Mouse (Mus musculus): ENCODE results near the gene Fgfr2. TPM values are rescaled to one million over a fixed set of nuclear protein-coding genes. Genes with fewer than 3 reads are reported as not detected.

Fgfr2 gene
- polyA plus RNA-seq, 1 experiment from 2014 or later: 137 TPM

DNA sequence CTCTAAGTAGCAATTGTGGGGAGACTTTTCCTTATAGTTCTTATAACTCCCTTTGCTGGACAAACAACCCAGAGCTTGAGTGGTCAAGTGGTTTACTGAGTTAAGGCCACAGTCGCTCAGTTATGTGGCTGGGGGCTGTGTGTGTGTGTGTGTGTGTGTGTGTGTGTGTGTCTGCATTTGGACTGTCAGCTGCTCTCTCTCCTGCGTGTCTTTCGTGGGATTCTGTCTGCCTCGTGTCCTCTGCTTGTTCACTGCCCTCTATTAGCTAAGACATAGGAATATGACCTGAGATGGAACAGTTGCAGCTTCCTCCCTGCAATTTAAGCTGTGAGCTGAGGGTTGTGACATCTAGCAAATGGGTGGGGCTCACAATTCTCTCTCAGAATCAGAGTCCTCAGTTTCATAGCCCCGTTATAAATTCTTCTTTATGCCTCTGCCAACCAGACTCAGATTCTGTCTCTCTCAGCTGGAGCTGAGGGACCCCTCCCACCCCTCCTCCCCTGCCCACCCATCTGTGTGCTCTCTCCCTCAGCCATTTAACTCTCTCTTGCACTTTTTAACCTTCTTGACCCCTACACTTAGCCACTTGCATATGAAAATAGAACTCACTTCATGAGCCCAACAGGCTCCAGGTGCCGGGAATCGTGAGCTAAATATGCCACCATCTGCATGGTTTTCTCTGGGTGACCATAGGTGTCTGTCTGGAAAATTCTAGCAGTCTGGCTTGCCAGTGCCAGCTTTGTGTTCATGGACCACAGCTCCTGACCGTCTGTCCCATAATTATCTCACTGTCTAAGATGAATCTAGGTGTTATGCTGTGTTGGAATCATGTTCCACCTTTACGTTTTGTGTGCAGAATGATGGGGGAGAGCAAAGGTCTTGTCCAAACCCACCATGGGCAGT is 2413.5 kb downstream of the Fgfr2 start:
- Histone ChIP-seq H3K27me3 (no peaks in the 10 kb centered on the region), H3K4me3 (replicated peaks) (no peak overlapping the region), H3K9ac (no peak overlapping the region), H3K4me2 (replicated peaks) (no peak overlapping the region), H3K36me3 (no peaks in the 10 kb centered on the region), H3K4me1 (peaks cover 20% of the 10 kb centered on the region), H3K9me3 (replicated peaks) (no peaks in the 10 kb centered on the region), H3K27ac (replicated peaks) (no peak overlapping the region)
- no peak for ATAC-seq (ENCODE audit: insufficient number of reproducible peaks, low FRiP score, low TSS enrichment, low read depth)
- WGBS: 56% methylated on average over 9 of the region's 9 CpGs

DNA sequence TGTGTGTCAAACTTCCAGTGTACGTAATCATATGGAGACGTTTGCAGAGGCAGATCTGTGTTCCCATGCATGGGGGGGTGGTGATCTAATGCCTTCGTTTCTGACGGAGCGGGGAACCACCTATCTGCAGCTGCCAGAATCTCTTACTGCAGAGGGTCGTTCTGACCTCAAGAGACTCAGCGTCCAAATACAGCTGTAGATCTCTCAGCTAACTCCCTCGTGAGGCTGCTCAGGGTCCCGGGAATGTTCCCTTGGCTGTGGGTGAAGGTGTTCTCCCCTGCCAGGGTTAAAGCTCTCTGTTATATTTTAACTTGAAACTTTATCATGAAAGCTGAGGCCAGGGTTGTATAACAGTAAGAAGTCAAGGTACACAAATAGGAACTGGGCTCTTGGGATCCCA is 2414.2 kb downstream of the Fgfr2 start:
- Histone ChIP-seq H3K9me3 (replicated peaks) (no peaks in the 10 kb centered on the region), H3K9ac (no peak overlapping the region), H3K4me1 (peaks cover 20% of the 10 kb centered on the region), H3K27ac (replicated peaks) (no peak overlapping the region), H3K36me3 (no peaks in the 10 kb centered on the region), H3K27me3 (no peaks in the 10 kb centered on the region), H3K4me3 (replicated peaks) (no peak overlapping the region), H3K4me2 (replicated peaks) (no peak overlapping the region)
- whole genome bisulfite sequencing: 44% methylated on average over 9 of the region's 9 CpGs
- ATAC-seq (ENCODE audit: insufficient number of reproducible peaks, low FRiP score, low TSS enrichment, low read depth): no peak

- no peak for ATAC-seq (ENCODE audit: insufficient number of reproducible peaks, low FRiP score, low TSS enrichment, low read depth)
- H3K4me2 ChIP-seq (replicated peaks): no peak overlapping the region
- no peaks in the 10 kb centered on the region for H3K27me3 ChIP-seq
- no peak overlapping the region for H3K4me3 ChIP-seq (replicated peaks)
- WGBS: 83% methylated on average over 2 of the region's 2 CpGs
- H3K27ac ChIP-seq (replicated peaks): no peak overlapping the region
- 0 out of 2 replicates have a peak, but pooled peaks cover 14% of the 10 kb centered on the region for H3K36me3 ChIP-seq
- H3K9ac ChIP-seq: no peak overlapping the region
- no peaks in the 10 kb centered on the region for H3K9me3 ChIP-seq (replicated peaks)
- H3K4me1 ChIP-seq: peaks cover 23% of the 10 kb centered on the region
These were observed 2417.9 kb downstream of the Fgfr2 start for GRCm38 (mm10) chr7:130705230-130705629.

GRCm38 (mm10) chr7:130701336-130701735 is 2421.8 kb downstream of the Fgfr2 start:
- Histone ChIP-seq H3K27ac (replicated peaks) (no peak overlapping the region), H3K4me1 (peaks cover 15% of the 10 kb centered on the region), H3K9ac (no peak overlapping the region), H3K36me3 (0 out of 2 replicates have a peak, but pooled peaks cover 20% of the 10 kb centered on the region), H3K4me3 (replicated peaks) (no peak overlapping the region), H3K4me2 (replicated peaks) (no peak overlapping the region), H3K9me3 (replicated peaks) (no peaks in the 10 kb centered on the region), H3K27me3 (no peaks in the 10 kb centered on the region)
- WGBS: 84% methylated on average over 1 of the region's 1 CpGs
- no peak for ATAC-seq (ENCODE audit: insufficient number of reproducible peaks, low FRiP score, low TSS enrichment, low read depth)

- no peak overlapping the region for H3K9ac ChIP-seq
- no peak for ATAC-seq (ENCODE audit: insufficient number of reproducible peaks, low FRiP score, low TSS enrichment, low read depth)
These were observed 2424.7 kb downstream of the Fgfr2 start for GRCm38 (mm10) chr7:130698480-130698879.

GRCm38 (mm10) chr7:130696347-130697234 is 2426.6 kb downstream of the Fgfr2 start:
- Histone ChIP-seq H3K27ac (replicated peaks) (peak overlapping the region; percentile 51), H3K9ac (no peak overlapping the region), H3K4me2 (replicated peaks) (no peak overlapping the region), H3K4me3 (replicated peaks) (no peak overlapping the region), H3K27me3 (no peaks in the 10 kb centered on the region), H3K9me3 (replicated peaks) (no peaks in the 10 kb centered on the region), H3K4me1 (peaks cover 55% of the 10 kb centered on the region), H3K36me3 (0 out of 2 replicates have a peak, but pooled peaks cover 6% of the 10 kb centered on the region)
- ATAC-seq (ENCODE audit: insufficient number of reproducible peaks, low FRiP score, low TSS enrichment, low read depth): no peak
- WGBS: 72% methylated on average over 16 of the region's 16 CpGs

More at GRCm38 (mm10) chr7:130698480-130698879, 2424.7 kb downstream of the Fgfr2 start:
- Histone ChIP-seq H3K27me3 (no peaks in the 10 kb centered on the region), H3K4me3 (replicated peaks) (no peak overlapping the region), H3K27ac (replicated peaks) (no peak overlapping the region), H3K36me3 (0 out of 2 replicates have a peak, but pooled peaks cover 20% of the 10 kb centered on the region), H3K4me2 (replicated peaks) (no peak overlapping the region), H3K4me1 (peaks cover 43% of the 10 kb centered on the region), H3K9me3 (replicated peaks) (no peaks in the 10 kb centered on the region)

DNA sequence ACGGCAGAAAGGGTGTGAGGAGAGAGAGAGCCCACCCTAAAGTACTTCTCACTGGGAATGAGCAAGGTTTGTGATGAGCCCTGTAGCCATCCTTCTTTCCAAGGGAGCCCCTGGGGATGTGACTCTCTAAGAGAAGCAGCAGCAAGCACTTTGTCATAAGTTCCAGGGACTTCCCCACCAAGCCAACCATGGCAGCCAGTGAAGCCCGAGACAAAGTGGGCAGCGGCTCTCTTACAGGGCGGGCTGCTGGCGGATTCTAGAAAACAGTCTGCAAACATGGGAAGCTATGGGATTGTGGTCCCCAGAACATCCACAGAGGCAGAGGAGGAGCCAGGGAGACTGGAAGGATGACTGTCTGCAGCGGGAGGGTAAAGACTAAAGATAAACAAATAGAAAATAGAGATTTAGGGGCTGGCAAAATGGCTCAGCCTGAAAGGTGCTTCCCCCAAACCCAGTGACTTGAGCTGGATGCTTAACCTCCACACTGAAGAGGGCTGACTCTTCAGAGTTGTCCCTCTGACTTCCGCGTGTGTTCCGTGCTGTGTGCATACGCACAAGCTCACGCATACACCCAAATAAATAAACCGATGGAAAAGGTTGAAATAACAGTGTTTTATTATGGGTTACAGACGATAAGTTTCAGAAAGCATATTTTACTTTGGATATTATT is 2427.3 kb downstream of the Fgfr2 start:
- Histone ChIP-seq H3K27me3 (no peaks in the 10 kb centered on the region), H3K9me3 (replicated peaks) (no peaks in the 10 kb centered on the region), H3K4me1 (peaks cover 62% of the 10 kb centered on the region), H3K9ac (no peak overlapping the region; the same call in 1 of the 2 replicates), H3K4me3 (replicated peaks) (no peak overlapping the region), H3K4me2 (replicated peaks) (0 out of 2 replicates have a peak overlapping the region, but pooled peaks have one; percentile 8), H3K36me3 (0 out of 2 replicates have a peak, but pooled peaks cover 6% of the 10 kb centered on the region), H3K27ac (replicated peaks) (peak overlapping the region; percentile 60)
- WGBS: 72% methylated on average over 13 of the region's 13 CpGs
- ATAC-seq (ENCODE audit: insufficient number of reproducible peaks, low FRiP score, low TSS enrichment, low read depth): no peak

DNA sequence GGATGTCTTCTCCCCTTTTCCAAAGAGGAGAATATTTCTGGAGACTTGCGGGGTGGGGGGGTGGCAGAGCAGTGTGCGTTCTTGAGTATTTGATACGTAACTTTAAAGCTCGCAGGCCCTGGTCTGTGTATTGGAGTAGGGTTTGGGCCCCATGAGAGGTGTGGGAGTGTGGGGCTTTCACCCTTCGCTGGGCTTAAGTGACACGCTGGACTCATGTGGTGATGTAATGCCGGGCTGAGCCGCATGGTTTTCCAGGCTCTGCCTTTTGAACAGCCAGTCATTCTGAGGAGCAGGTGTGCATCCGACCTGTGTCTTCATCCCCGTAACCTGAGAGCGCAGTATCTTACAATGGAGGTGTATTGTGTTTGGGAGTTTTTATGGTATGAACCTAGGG is 2429.4 kb downstream of the Fgfr2 start:
- H3K4me1 ChIP-seq: peaks cover 74% of the 10 kb centered on the region
- H3K9me3 ChIP-seq (replicated peaks): no peaks in the 10 kb centered on the region
- H3K9ac ChIP-seq: peak overlapping the region; percentile 66; the same call in 1 of the 2 replicates
- no peak for ATAC-seq (ENCODE audit: insufficient number of reproducible peaks, low FRiP score, low TSS enrichment, low read depth)
- peak overlapping the region; percentile 63 for H3K4me3 ChIP-seq (replicated peaks)
- peak overlapping the region; percentile 73 for H3K4me2 ChIP-seq (replicated peaks)
- H3K27me3 ChIP-seq: no peaks in the 10 kb centered on the region
- WGBS: 17% methylated on average over 11 of the region's 11 CpGs
- no peaks in the 10 kb centered on the region for H3K36me3 ChIP-seq
- peak overlapping the region; percentile 93 for H3K27ac ChIP-seq (replicated peaks)

- peak overlapping the region; percentile 63 for H3K4me3 ChIP-seq (replicated peaks)
- H3K4me1 ChIP-seq: peaks cover 69% of the 10 kb centered on the region
- H3K4me2 ChIP-seq (replicated peaks): peak overlapping the region; percentile 73
- H3K9ac ChIP-seq: peak overlapping the region; percentile 66
- H3K27ac ChIP-seq (replicated peaks): peak overlapping the region; percentile 93
- H3K36me3 ChIP-seq: no peaks in the 10 kb centered on the region
- no peaks in the 10 kb centered on the region for H3K9me3 ChIP-seq (replicated peaks)
- WGBS: 2% methylated on average over 19 of the region's 19 CpGs
- no peaks in the 10 kb centered on the region for H3K27me3 ChIP-seq
- peak; percentile 55 for ATAC-seq (ENCODE audit: insufficient number of reproducible peaks, low FRiP score, low TSS enrichment, low read depth)
These were observed 2430.0 kb downstream of the Fgfr2 start for GRCm38 (mm10) chr7:130692943-130693799.

GRCm38 (mm10) chr7:130692392-130692942 is 2430.7 kb downstream of the Fgfr2 start:
- under 1% methylated on average over 39 of the region's 39 CpGs for WGBS
- Histone ChIP-seq H3K36me3 (no peaks in the 10 kb centered on the region), H3K9me3 (replicated peaks) (no peaks in the 10 kb centered on the region), H3K4me1 (peaks cover 70% of the 10 kb centered on the region), H3K27me3 (no peaks in the 10 kb centered on the region), H3K9ac (peak overlapping the region; percentile 66), H3K4me3 (replicated peaks) (peak overlapping the region; percentile 63), H3K4me2 (replicated peaks) (peak overlapping the region; percentile 73), H3K27ac (replicated peaks) (peak overlapping the region; percentile 93)
- peak; percentile 82 for ATAC-seq (ENCODE audit: insufficient number of reproducible peaks, low FRiP score, low TSS enrichment, low read depth)

Data from embryonic facial prominence, embryonic 15.5 days (tissue).